Mouse (Mus musculus): Measurements from ENCODE around the gene Cmtm3.

GRCm38 (mm10) chr8:104365695-104366094 lies 26.5 kb downstream of the Cmtm3 start:
- no peak for TF ChIP-seq CTCF (IDR thresholded peaks at IDR 0.05; ENCODE audit: low read depth, low read length)
- TF ChIP-seq GATA2 (IDR thresholded peaks at IDR 0.05; ENCODE audit: borderline replicate concordance, low read depth, low read length): no peak
- TF ChIP-seq GATA1 (IDR thresholded peaks at IDR 0.05; ENCODE audit: borderline replicate concordance, low read length): no peak
- TF ChIP-seq TAL1 (conservative IDR thresholded peaks at IDR 0.05; ENCODE audit: low read depth, low read length): no peak
- no peak for TF ChIP-seq POLR2AphosphoS5 (IDR thresholded peaks at IDR 0.05; ENCODE audit: insufficient replicate concordance, low read depth, low read length)
